Mouse (Mus musculus): ENCODE data around the gene Sesn2.
A peak's percentile ranks its signal among the peaks of the same experiment; 100 is the strongest.

The Sesn2 gene

DNA sequence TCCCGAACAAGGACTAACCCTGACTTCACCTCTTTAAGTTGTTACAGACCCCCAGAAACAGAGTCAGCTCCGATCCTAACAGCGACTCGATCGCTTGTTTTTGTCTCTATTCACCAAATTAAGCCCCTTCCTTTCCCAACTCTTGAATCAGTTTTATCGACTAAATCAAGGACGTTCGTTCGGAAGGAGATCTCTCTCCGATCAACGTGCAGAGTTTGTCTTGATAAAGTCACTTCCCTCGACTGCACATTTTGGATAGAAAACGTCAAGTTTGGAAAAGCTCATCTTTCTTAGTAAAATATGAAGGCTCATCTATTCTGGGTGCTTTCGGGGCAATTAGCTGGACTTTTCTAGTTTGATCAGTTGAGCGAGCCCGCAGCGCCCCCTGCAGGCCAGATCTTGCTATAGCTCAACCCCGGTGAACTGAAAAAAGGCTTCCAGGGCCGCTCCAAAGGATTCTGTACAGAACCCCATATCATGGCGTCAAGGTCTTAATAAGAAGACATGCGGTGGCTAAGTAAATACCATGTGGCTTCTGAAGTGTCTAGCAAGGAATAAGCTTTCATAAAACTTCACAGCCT lies 4.3 kb upstream of the Sesn2 start:
- peak; percentile 82 for DNase-seq (ENCODE audit: low spot score)

DNA sequence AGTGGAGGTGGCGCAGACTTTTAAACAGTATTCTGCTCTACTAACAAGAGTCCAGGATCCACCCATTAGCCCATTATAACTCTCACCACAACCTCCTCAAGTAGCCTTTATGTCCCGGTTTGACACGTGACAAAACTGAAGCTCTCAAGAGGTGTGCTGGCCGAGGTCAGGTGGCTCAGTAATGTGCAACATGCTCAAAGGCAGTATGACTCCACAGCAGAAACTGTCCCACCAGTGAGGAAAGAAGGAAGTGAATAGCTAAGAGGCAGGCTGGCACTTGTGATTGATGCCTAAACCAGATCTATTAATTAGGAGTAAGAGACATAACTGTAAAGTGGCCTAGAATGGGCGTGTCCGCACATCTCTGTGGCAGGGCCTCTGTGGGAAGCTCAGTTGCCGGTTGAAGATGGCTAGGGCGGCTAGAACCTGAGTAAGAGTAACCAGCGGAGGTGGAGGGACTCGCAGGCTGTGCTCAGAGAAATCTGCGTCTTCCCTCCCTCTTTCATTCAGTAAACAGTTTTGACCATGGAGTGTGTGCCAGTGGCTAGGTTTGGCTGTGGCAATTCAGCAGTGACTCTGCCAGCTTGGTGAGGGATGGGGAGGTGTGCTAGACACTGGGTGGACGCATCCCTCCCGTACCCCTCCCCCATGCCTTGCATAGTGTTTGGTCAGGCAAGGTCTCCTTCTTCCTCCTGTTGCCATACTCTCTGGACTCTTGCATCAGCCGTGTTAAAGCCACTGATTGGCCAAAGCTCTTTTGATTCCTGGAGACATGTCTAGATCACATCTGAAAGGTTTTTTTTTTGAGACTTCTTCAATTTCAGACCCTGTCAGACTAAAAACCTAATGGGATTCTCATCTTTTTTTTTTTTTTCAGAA lies 3.3 kb upstream of the Sesn2 start:
- DNase-seq (ENCODE audit: low spot score): no peak

DNA sequence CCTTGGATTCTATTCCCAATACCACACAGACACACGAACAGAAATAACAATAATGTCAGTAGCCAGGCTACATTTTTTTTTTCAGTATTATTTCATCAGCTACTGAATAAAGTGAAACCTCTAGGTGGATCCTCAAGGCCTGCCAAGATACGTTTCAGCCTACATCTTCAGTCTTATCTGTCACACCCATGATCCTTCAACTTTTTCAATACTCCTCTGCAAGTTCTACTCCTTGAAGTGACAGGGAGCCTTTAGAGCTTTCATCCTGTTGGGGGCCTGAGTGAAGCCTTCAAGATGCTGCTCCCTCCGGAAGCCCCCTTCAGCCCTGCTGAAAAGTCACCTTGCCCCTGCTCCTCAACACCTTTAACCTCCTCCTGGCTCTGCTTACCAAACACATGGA lies 1.8 kb upstream of the Sesn2 start:
- no peak for DNase-seq (ENCODE audit: low spot score)

DNA sequence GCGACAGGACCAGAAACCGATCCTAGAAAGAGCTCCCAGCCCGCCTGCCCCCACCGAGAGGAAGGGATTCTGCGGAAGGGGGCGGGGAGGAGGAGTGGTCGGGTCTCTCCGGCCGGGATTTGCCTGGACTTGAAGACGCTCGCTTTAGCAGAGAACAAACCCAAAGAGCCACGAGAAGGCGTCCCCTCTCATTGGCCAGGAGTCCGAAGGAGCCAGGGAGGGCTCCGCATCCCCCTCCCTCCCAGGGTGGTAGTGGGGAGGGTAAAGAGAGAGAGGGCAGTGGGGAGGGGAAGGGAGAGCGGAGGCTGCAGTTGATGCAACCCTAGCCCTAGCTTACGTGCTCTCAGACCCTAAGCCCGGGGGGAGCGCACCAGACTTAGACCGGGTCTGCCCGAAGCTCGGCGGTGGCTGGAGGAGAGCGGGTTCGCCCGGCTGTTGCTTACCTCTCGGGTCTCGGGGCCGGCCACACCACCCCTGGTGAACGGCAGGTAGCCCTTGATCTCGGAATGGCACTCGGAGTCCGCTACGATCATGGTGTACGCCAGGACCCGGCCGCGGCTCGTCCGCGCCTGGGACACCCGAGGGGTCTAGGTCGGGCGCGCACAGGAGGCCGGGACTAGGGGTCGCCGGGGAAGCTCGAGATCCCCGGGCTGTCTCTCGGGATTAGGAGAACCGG lies 542 bp downstream of the Sesn2 start:
- no peak for DNase-seq (ENCODE audit: low spot score)

DNA sequence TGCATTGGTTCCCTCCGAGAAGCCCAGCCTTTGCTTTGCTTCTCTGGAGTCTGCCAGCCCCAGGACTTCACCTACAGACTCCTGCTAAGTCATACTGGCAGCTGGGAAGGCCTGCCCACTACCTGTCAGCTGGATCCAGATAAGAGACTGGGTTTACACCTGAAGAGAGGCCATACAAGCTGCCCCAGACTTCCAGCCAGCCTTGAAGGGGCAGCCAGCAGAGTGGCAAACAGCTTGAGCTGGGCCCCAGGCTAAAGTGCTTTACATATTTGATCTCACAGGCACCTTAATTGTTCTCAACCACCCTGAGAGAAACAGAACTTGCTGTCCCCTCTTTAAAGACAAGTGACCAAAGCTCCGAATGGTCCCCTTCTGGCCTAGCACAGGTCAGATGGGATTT lies 3.1 kb downstream of the Sesn2 start:
- no peak for DNase-seq (ENCODE audit: low spot score)

DNA sequence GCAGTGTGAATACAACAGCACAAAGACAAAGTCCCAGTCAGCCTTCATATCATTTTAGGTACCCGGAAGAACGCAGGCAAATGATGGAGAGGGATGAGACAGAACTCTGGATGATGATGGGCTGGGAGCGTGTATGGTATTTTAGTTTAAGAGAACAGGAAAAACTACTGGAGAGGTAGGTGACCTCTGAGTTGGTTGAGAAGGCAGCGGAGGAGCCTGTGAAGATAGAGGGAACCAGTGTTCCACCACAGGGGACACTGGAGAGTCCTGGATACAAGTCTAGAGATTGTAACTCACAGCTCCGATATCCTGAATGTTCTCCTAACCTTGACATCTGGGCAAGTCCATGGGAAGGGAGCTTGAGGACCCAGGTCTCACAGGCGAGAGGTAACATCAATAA lies 4.1 kb downstream of the Sesn2 start:
- no peak for DNase-seq (ENCODE audit: low spot score)

DNA sequence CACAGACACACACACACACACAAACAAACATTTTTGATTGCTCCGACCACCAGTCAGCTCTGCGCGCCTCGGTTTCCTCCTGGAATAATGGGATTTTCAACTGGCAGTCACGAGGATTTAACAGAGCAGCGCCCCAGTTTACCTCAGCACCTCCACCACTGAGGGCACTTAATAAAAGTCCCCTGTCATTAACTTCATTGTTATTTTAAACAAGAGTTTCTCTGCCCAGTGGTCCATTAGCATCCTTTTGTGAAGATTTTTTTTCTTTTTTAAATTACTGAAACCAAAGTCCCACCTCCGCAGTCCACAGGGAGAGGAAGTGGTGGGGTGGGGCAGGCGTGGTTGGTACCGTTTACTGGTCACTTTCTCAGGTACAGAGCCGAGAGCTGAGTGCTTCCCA lies 4.5 kb downstream of the Sesn2 start:
- DNase-seq (ENCODE audit: low spot score): no peak

DNA sequence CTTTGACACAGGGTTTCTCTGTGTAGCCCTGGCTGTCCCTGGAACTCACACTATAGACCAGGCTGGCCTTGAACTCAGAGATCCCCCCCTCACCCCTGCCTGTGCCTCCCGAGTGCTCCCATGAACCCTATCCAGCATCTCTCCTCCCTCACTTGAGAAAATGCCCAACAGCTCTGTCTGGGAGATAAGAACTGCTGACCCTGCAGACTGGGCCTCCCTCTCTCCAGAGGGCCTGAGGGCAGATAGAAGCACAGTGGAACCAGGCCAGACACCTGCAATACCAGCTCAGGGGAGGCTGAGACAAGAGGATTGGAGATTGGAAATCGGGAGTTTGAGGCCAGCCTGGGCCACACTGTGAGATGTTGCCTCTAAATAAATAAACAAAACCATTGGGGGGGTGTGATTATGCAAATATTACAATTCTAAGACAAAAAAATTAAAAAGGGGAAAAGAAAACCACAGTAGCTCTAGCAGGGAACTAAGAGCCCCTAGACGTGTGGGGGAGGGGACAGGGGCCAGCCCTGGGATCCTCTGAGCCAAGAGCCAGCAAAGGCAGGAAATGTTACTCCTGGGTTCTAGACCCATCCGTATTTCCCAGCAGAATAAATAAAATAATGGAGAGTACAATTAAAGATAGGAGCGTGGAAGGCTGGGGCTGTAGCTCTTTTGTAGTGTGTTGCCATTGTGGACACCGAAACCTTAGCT lies 5.1 kb downstream of the Sesn2 start:
- no peak for DNase-seq (ENCODE audit: low spot score)

DNA sequence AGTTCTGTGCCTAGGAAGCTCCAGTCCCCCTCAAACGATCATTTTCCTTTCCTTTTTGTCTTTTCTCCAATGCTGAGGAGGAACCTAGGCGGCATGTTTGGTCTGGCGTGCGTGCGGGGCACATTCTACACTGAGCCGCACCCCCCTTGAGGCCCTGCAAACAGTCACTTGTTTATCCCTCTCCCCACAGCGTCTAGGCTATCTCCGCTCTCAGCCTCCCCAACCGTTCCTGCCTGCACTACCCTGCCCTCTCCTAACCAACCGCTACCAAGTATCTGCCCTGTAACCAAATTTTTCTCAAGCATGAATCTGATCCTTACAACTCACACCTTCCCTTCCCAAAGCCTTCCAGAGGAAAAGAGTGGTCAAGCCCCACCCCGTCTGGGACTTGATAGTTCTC lies 7.0 kb downstream of the Sesn2 start:
- DNase-seq (ENCODE audit: low spot score): no peak

DNA sequence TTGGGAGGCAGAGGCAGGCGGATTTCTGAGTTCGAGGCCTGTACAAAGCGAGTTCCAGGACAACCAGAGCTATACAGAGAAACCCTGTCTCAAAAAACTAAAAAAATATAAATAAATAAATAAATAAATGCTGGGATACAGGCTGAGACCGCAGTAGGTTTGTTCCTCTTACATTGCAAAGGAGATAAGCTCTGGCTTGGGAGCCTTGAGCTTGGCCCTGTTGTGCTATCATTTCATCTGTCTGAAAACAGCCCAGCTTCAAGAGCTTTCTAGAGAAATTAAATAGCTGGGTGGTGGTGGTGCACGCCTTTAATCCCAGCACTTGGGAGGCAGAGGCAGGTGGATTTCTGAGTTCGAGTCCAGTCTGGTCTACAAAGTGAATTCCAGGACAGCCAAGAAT lies 8.7 kb downstream of the Sesn2 start:
- DNase-seq (ENCODE audit: low spot score): no peak

DNA sequence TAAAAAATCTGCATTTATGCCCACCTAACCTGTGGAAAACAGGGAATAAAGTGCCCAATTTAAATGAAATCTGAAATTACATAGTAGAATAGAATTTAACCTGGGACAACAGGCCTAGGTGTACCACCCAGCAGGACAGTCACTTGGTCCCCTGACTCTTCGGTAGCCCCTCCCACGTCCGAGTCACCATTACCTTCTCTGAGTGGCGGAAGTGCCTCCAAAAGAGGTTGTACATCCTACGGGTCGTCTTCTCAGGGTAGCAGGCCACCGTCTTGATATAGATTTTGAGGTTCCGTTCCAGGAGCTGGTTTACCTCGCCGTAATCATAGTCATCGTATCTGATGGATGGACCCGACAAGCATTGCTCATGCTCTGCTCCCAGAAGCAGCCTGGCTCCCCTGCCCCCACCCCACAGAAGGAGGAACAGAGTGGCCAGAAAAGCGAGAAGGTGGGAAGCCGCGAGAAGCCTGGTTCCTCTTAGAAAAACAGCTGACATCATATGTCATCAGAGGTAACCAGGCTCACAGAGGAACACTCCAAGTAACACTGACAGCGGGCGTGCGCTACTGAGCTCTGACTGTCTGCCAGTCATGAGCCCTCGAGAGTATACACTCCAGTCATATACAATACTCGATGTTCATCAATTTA lies 15.9 kb downstream of the Sesn2 start:
- DNase-seq (ENCODE audit: low spot score): no peak

DNA sequence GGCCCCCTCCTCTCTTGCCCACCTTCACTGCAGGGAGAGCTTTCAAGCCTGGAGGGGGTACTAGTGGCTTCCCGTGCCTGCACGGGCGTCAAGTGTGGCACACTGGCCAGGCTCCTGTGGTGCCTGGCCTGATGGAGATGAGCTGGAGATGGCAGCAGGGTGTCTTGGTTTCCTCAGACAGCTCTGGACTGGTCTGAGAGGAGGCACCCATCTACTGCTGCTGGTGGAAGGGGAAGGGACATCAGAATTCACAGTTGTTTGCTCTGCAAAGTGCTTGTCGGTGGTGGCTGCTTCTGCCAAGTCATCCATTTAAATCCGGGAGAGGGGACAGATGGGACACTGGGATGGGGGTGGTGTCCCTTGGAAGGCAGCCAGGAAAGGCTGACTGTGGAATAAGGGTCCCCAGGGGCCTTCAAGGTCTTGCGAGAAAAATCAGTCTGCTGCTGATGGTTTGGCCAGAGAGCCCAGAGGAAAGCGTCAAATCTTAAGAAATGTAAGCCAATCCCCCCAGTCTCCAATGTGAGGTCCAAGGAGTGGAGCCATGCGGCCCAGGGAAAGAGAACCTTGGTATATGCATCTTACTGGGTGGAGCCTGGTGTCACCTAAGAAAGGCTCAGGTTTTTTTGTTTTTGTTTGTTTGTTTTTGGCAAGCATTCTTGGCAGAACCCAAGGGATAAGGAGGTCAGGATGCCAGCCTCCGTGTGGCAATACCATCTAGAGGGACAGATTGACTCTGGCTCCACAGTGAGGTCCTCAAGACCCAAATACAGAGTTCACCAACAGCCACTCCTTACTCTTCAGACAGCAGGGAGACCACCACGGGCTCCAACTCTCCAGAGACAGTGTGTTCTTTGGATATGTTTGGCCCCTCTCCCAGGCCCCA lies 17.9 kb downstream of the Sesn2 start:
- DNase-seq (ENCODE audit: low spot score): no peak

DNA sequence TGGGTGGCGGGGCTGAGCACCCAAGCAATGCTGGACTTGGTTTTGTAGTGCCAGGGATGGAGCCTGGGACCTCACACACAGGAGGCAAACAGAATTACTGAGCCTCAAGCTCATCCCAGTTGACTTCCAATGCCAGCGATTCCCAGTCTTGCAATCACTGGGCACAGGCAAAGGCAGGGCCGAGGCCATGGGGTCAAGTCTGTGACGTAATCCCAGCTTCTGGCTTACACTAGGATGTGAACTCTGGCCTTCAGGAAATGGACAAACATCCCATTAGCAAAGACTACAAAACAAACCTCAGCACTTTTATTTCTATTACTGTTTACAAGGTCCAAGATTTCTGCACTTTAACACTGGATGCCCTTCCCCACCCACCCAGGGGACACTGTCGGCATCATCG lies 18.6 kb downstream of the Sesn2 start:
- DNase-seq (ENCODE audit: low spot score): no peak

DNA sequence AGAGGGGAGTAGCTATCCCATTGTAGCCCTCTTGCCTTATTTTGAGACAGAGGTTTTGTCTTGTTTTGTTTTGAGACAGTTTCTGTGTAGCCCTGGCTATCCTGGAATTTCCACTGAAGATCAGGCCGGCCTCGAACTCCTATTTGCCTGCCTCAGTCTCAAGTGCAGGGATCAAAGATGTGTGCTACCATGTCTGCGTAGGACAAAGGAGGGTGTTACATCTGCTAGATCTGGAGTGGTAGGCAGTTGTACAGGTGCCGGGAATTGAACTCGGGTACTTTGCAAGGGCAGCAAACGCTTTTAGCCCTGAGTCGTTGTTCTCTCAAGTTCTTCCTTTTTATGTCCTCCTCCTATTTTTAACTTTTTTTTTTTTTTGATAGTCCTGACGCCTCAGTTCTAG lies 19.2 kb downstream of the Sesn2 start:
- DNase-seq (ENCODE audit: low spot score): no peak

DNA sequence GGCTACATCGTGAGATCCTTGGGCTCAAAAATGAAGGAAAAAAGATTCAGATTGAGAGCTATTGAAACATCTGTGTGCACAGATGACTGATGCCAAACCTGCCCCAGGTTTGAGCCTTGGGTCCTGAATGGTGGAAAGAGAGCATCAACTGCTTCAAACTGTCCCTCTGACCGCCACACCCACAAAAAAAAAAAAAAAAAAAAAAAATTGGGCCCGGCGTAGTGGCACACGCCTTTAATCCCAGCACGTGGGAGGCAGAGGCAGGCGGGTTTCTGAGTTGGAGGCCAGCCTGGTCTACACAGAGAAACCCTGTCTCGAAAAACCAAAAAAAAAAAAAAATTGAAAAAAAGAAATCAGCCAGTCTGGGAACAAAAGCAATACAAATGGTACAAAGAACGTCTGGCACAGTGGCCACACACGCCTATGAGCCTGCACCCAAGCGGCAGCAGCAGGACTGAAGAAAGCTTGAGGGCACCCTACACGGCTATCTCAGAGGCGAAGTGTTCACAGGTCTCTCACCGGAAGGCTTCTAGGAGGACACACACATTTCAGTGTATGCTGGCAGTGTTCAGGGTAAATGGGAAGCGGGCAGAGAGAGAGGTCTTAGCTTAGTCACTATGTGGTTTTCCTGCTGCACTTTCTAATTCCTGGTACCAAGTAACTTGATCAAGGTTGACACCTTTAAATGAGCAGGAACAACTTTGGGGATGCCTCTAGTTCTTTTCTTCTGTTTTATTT lies 19.9 kb downstream of the Sesn2 start:
- DNase-seq (ENCODE audit: low spot score): no peak

DNA sequence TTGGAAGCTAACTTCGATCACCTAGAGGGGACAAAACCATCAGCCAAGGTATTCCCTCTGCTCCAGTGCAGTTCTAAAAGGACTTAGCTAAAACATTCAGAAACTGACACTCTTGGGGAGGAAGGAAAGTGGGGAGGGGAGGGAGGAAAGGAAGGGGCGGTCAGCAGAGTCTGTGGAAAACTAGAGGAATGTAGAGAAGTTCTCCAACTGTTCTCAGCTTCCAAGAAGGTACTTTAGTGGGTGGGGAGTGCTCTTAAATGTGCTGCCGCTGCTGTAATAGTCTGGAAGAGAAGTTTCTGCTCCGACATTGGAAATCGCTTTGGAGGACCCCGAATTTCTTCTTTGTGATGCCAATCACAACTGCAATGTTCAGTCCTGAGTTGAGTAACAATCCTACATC lies 21.3 kb downstream of the Sesn2 start:
- DNase-seq (ENCODE audit: low spot score): no peak

DNA sequence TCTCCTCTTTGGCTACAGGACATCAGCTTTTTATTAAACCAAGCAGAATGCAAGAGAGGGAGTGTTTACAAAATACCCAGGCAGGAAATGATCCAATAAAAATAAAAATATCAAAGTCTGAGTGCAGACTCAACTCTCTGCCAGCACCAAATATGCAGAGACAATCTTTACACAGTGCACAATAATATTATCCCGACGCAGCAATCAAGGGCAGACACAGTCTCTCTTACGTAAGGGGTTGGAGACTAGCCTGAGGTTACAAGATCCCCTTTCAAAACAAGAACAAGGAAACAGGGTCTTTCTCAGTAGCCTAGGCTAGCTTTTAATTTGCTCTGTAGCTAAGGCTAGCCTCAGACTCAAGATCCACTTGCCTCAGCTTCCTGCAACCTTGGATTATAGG lies 21.8 kb downstream of the Sesn2 start:
- DNase-seq (ENCODE audit: low spot score): no peak

DNA sequence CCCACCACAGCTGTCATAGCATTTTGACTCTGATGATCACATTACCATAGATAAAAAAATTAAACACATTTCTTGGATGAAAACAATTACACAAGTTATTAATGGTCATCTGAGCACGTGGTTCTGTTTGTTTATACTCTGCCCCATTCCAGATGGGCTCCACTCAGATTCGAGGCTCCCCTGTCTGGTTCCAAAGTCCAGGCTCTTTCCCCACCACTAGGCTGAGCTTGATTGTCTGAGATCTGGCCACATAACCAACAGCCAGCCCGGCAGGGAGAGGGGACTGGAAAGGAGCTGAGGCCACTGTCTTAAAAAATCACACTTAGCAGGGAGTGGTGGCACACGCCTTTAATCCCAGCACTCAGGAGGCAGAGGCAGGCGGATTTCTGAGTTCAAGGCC lies 25.5 kb downstream of the Sesn2 start:
- no peak for DNase-seq (ENCODE audit: low spot score)

DNA sequence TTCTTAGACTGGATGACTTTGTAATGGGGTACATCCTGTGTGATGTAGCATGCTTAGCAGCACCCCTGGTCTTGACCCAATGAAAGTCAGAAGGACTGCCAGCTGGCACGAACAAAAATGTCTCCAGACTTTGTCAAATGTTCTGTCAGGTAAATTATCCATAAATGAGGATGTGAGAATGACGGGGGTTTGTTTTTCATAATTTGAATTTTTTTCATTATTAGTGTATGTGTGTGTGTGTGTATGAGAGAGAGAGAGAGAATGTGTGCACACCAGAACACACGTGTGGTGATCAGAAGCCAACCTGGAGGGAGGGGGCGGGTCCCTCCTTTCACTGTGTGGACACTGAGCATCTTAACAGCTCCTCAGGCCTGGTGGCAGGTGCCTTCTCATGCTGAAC lies 26.1 kb downstream of the Sesn2 start:
- DNase-seq (ENCODE audit: low spot score): no peak

DNA sequence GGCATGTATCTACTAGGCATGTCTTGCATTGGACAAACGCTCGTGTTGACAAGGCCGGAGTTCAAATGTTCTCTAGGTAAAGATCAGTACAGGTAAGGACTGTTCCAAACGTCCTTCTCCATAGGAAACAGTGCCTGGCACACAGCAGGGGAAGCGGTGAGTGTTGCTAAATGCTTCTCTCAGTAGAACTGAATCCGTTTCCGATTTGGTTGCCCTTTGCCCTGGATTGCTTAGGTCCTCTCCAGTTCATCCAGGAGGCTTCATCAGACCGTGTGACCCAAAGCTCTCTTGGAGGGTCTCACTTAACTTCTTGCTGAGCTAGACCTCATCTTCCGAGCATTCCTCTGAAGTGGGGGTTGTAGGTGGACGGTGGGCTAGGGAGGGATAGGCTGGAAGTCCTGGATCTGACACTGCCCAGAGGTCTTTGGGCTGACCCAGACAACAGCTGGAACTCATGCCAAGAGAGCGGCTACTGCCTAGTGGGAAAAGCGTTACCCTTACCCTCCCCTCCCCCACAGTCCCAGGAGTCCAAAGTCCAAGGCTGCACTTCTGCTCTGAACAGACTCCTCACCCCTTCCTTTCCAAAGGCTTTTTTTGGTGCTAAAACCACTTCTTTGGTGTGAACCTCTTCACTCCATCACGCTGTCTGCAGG lies 27.2 kb downstream of the Sesn2 start:
- no peak for DNase-seq (ENCODE audit: low spot score)

All from T-cell, adult 2 months (primary cell).